Mouse (Mus musculus) embryonic fibroblast, embryonic 13.5 days (primary cell): Measurements from ENCODE around the gene Trip10. TPM values are rescaled to one million over a fixed set of nuclear protein-coding genes. Genes with fewer than 3 reads are reported as not detected.

Experiments
- H3K27ac ChIP-seq: 2 replicates; pipeline ENCODE4 v1.5.1; 2012; ENCODE audit warnings: low read length, control low read depth, inconsistent platforms; ENCODE audit not compliant: insufficient read depth
- H3K4me1 ChIP-seq: 2 replicates; pipeline ENCODE4 v1.6.1; 2011; ENCODE audit warnings: low read length; ENCODE audit not compliant: control insufficient read depth, insufficient read depth
- H3K4me3 ChIP-seq: 2 replicates; pipeline ENCODE4 v1.5.1; 2011; ENCODE audit warnings: mild to moderate bottlenecking, control low read depth, low read length; ENCODE audit not compliant: insufficient read depth
- CTCF ChIP-seq: IDR thresholded peaks from 2 replicates; pipeline ENCODE4 v1.5.1; 2011; ENCODE audit warnings: mild to moderate bottlenecking, control low read depth, low read length, moderate library complexity, borderline replicate concordance; ENCODE audit not compliant: insufficient read depth
- POLR2A ChIP-seq: IDR thresholded peaks from 2 replicates; pipeline ENCODE4 v1.6.1; 2011; ENCODE audit warnings: low read depth, mild to moderate bottlenecking, control low read depth, low read length, moderate library complexity
- polyA plus RNA-seq: library from polyadenylated mRNA; stranded (reverse); fragments of >200 nt; gene quantifications from 2 replicates; pipeline ENCODE4 v1.2.4, GENCODE M21; 2011; ENCODE audit warnings: low read depth; ENCODE audit not compliant: missing spikeins, insufficient read length

Trip10 gene
- polyA plus RNA-seq, result 58.8 and 61.3 TPM in 2 replicates

DNA sequence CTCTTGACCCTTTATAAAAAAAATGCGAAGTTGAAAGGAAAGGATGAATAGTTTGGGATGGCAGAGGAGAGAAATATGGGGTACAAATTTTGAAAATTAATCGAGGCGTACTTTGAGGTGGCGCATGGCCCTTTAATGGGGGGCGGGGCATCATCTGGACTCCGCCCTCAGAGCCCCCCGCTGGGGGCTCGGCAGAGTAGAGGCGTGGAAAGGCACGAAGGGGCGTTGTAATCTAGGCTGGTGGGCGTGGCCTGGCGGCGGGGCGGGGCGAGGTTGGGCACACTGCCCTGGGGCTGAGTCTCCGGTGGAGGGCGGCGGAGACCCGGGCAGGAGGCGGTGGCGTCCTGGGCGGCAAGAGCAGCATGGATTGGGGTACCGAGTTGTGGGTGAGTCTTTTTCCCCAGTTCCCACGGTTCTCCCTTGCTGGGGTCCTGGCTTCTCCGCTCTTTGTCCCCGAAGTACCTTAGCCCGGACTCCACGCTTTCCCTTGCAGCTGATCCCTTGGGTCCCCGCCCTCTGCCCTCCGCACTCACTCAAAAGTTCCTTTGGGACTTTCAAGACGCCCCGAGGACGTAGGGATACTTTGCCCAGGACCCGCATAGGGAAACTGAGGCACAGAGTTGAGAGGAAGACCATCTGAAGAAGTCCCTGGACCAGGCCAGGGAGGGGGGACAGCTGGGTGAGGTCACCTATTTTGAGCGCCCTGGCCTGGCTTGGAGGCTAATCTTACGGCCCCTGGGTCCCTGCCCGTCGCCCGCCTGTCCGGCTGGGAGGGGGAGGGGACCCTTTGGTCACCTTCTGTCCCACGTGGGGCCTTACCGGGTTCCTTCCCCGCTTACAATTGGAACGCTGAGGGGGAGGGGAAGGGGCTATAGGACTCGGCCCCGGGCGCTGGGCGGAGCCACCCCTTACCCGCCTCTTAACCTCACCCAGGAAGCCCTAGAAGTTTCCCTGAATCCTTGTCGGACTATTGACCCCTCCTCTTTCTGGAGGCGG lies at the start of gene Trip10:
Trip10 (plus strand) TSS at position 270 of the 996 bp plus-strand sequence.
- peaks cover 5% of the 10 kb centered on the region; the same call in 1 of the 2 replicates for H3K4me1 ChIP-seq

DNA sequence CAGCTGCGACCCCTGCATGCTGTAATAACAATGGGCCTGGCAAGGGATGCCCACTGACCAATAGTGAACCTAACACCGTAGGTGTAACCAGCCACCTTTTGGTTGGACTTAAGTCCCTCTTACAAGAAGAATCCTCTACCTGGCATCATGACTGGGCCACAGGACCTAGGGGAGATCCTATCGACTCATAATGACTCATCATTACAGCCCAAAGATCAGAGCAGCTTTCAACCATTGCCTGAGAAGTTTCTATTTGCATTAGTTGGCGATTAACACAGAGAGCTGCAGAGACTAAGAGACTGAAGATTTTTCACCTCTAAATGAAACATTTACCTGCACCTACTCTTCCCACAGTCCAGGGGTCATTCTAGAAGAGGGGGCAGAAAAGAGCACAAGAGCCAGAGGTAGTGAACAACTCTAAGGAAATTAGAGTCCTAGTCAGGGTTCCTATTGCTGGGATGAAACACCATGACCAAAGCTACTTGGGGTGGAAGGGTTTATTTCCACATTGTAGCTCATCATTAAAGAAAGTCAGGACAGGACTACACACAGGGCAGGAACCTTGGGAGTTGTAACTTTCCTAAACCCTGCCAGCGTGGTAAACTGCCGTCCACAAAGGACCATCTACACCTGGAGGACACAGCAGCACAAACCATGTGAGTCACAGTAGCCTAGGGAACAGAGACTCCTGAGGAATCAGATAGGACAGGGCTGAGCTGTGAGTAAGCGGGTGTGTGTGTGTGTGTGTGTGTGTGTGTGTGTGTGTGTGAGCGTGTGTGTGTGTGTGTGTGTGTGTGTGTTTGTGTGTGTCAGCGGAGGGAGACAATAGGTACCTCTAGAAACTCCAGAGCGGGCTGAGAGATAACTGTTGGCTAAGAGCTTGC lies 47.2 kb upstream of the Trip10 start:
- TF ChIP-seq POLR2A, result no peak
- TF ChIP-seq CTCF, result no peak
- Histone ChIP-seq H3K27ac (no peak overlapping the region), H3K4me1 (no peaks in the 10 kb centered on the region), H3K4me3 (no peak overlapping the region)

More for the DNA sequence above, at the start of gene Trip10:
- Histone ChIP-seq H3K27ac (peak within 1 kb of the TSS; percentile 62), H3K4me3 (peak within 1 kb of the TSS; percentile 85)
- no peak for TF ChIP-seq CTCF
- TF ChIP-seq POLR2A, result peak; percentile 87

DNA sequence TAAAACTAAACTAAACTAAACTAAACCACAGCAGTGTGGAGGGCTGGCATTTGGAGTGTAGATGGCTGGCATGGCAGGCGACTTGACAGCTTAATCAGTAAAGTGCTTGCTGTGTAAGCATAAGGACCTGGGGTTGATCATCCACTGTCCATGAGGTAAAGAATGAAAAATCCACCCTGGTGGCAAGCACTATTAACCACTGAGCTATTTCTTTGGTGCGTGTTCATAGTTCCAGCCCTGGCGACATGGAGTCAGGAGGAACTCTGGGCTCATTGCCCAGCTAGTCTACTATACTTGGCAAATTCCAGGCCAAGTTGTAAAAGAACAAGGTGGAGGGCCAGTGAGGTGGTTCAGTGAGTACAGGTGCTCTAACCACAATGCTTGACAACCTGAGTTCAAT lies 41.3 kb upstream of the Trip10 start:
- H3K4me1 ChIP-seq, result no peaks in the 10 kb centered on the region
- no peak for TF ChIP-seq CTCF
- TF ChIP-seq POLR2A, result no peak
- no peak overlapping the region for H3K27ac ChIP-seq
- no peak overlapping the region for H3K4me3 ChIP-seq

DNA sequence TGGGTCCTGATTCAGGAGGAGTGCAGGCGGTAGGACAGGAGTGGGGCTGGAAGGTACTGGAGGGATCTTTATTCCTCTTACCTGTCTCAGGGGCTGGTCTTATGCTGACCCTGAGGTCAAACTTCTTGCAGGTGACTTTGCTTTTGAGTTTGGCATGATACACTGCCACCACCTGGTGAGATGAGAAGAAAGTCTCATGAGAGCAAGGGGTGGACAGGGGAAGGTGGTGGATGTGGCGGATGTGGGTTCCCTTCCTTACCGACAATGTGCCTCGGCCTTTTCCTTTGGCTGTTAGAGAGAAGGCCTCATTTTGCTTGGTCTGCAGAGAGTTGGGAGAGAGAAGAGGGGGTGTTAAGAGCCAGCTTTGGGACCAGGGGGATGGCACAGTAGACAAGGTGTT lies 39.9 kb upstream of the Trip10 start:
- TF ChIP-seq CTCF (no peak), POLR2A (no peak)
- H3K4me3 ChIP-seq, result no peak overlapping the region
- no peaks in the 10 kb centered on the region for H3K4me1 ChIP-seq
- H3K27ac ChIP-seq, result no peak overlapping the region

DNA sequence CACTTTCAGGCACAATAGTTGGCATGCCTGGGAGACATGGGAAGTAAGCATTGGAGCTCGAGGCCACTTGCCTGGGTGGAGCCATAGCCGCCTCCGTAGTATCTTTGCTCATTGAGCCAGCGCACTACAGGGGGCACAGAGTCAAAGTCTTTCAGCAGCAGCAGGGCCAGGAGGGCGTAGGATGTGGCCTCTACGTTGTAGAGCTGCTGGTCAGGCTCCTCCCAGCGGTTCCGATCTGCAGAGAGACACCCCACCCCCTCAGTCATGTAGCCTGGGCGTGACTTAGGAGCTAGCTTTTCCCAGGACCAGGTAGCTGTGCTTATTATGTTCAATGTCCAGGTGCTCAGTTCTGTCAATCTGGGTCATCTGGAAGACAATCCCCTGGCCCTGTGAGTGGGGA lies 37.8 kb upstream of the Trip10 start:
- Histone ChIP-seq H3K4me3 (no peak overlapping the region), H3K27ac (no peak overlapping the region), H3K4me1 (no peaks in the 10 kb centered on the region)
- TF ChIP-seq POLR2A (no peak), CTCF (no peak)

DNA sequence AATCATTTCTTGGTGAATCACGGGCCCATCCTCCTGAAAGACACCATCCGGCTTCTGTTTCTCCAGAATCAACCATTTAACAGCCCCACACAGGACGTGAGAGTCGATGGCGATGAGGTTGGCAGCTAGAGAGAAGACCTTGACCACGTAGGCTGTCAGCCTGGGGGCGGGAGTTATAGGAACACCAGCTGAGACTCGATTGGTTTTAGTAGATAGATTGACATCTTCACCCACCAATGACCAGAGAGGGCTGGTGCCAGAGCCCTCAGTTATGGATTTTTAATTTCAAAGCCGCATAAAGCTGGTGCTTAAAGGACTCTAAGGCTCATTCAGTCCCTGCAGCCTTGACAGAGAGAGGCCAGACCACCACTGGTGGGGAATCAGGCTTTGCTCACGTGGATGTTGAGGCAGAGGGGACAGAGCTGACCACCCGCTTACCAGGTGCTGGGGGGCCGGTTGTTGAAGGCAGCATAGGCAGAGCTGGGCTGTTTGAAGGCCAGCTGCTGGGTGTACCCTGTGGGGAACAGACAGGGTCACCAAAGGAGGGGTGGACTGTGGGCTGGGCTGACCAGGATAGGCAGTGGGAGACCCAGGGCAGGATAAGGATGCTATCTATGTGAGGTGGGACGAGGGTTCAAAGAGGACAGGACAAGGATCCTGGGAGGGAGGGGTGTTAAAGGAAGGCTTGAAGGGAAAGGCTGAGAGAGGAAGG lies 34.4 kb upstream of the Trip10 start:
- no peak overlapping the region for H3K27ac ChIP-seq
- H3K4me3 ChIP-seq, result no peak overlapping the region
- TF ChIP-seq CTCF (no peak), POLR2A (no peak)
- no peaks in the 10 kb centered on the region for H3K4me1 ChIP-seq

DNA sequence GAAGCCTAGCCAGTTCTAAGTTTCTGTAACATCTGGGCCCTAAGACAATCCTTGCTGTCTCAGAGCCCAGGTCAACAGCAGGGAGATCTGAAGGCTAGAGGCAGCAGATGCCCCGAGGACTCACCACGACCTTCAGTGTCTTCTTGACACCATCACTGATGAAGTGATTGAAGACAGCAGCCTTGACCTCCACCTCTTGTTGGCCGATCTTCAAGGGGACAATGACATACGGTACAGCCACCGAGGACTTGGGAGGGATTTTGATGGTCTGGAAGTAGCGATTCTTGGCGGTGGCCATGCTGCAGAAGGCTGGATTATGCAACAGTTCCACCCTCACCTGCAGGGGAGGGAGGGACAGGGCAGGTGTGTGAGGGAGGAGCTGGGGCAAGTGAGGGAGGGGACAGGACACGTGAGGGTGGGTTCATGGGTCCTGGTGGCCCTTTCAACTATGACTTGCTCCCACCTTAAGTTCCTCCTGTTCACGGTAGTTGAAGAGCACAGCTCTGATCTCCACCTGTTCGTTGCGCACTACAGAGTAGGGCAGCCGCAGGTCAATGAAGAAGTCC lies 30.8 kb upstream of the Trip10 start:
- no peak overlapping the region for H3K4me3 ChIP-seq
- no peaks in the 10 kb centered on the region for H3K4me1 ChIP-seq
- no peak overlapping the region for H3K27ac ChIP-seq
- TF ChIP-seq POLR2A (no peak), CTCF (no peak)

DNA sequence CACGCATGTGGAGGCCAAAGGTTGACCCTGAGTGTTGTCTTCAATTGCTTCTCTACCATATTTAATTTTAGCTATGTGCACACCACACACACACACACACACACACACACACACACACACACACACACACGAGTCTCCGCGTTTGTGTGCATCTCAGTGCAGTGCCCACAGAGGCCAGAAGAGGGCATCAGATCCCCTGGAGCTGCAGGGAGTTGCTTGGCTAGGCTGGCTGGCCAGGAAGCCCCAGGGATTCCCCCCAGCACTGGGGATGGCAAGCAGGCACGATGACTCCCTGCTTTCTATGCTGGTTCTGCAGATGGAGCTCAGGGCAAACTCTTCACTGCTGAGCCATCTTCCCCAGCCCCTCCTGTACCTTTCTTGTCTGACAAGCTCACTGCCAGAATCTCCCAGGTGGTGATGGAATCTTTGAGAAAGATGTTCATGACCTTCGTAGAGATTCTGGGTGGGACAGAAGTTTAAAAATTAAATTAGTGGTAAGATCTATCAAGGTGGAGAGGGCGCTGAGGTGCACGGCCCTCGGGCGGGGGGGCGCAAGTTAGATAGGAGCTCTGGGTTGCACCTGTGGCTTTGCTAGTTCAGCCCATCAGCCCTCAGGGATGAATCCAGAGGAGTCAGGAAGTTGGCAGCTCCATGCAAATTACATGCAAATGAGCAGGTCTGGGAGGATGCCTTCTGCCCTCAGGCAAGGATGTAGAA lies 29.9 kb upstream of the Trip10 start:
- TF ChIP-seq CTCF, result peak; percentile 81
- no peak for TF ChIP-seq POLR2A

More for the DNA sequence above, 29.9 kb upstream of the Trip10 start:
- Histone ChIP-seq H3K4me3 (no peak overlapping the region), H3K4me1 (no peaks in the 10 kb centered on the region), H3K27ac (no peak overlapping the region)
